Mouse (Mus musculus): ENCODE data around the gene Hist1h4c. TPM values are rescaled to one million over a fixed set of nuclear protein-coding genes. Genes with fewer than 3 reads are reported as not detected.
A peak's percentile ranks its signal among the peaks of the same experiment; 100 is the strongest.
"Not testable (repeated sequence)": the region's sequence is repeated elsewhere in the genome, so short reads cannot be mapped to it uniquely, and the experiment has no call there.

Gene Hist1h4c
- polyA plus RNA-seq, 1 experiment from 2014 or later, result 9.0 TPM

- Histone ChIP-seq H3K9ac (ENCODE audit: low read depth, low read length) (no peak overlapping the region), H3K27me3 (ENCODE audit: control insufficient read depth, insufficient read depth, low read length) (no peaks in the 10 kb centered on the region), H3K4me3 (ENCODE audit: low read length) (no peak overlapping the region), H3K4me2 (replicated peaks; ENCODE audit: low read depth, low read length) (no peak overlapping the region), H3K4me1 (ENCODE audit: control insufficient read depth, insufficient read depth, low read length) (peaks cover 7% of the 10 kb centered on the region; the same call in 1 of the 2 replicates), H3K27ac (ENCODE audit: low read depth, low read length) (no peak overlapping the region), H3K36me3 (ENCODE audit: control insufficient read depth, insufficient read depth, low read length) (no peaks in the 10 kb centered on the region), H3K9me3 (ENCODE audit: control insufficient read depth, low read length) (no peaks in the 10 kb centered on the region)
- WGBS, result 79% methylated on average over 5 of the region's 5 CpGs
- no peak for ATAC-seq (ENCODE audit: low FRiP score, low TSS enrichment)
These were observed 38.8 kb upstream of the Hist1h4c start for GRCm38 (mm10) chr13:23737091-23737490.

GRCm38 (mm10) chr13:23732156-23732804, 34.0 kb upstream of the Hist1h4c start:
- Histone ChIP-seq H3K36me3 (ENCODE audit: control insufficient read depth, insufficient read depth, low read length) (no peaks in the 10 kb centered on the region), H3K27me3 (ENCODE audit: control insufficient read depth, insufficient read depth, low read length) (no peaks in the 10 kb centered on the region), H3K4me1 (ENCODE audit: control insufficient read depth, insufficient read depth, low read length) (peaks cover 5% of the 10 kb centered on the region; the same call in 1 of the 2 replicates), H3K27ac (ENCODE audit: low read depth, low read length) (no peak overlapping the region), H3K9ac (ENCODE audit: low read depth, low read length) (no peak overlapping the region), H3K4me3 (ENCODE audit: low read length) (no peak overlapping the region), H3K4me2 (replicated peaks; ENCODE audit: low read depth, low read length) (no peak overlapping the region), H3K9me3 (ENCODE audit: control insufficient read depth, low read length) (no peaks in the 10 kb centered on the region)
- 23% methylated on average over 8 of the region's 8 CpGs for WGBS
- no peak for ATAC-seq (ENCODE audit: low FRiP score, low TSS enrichment)

- H3K27ac ChIP-seq (ENCODE audit: low read depth, low read length), result no peak overlapping the region
- no peaks in the 10 kb centered on the region for H3K9me3 ChIP-seq (ENCODE audit: control insufficient read depth, low read length)
- no peak overlapping the region for H3K9ac ChIP-seq (ENCODE audit: low read depth, low read length)
- 32% methylated on average over 8 of the region's 8 CpGs for WGBS
- H3K4me1 ChIP-seq (ENCODE audit: control insufficient read depth, insufficient read depth, low read length), result peaks cover 5% of the 10 kb centered on the region; the same call in 1 of the 2 replicates
- H3K27me3 ChIP-seq (ENCODE audit: control insufficient read depth, insufficient read depth, low read length), result no peaks in the 10 kb centered on the region
- ATAC-seq (ENCODE audit: low FRiP score, low TSS enrichment), result 0 out of 2 replicates have a peak, but pooled peaks have one; percentile 38
- no peak overlapping the region for H3K4me2 ChIP-seq (replicated peaks; ENCODE audit: low read depth, low read length)
- no peaks in the 10 kb centered on the region for H3K36me3 ChIP-seq (ENCODE audit: control insufficient read depth, insufficient read depth, low read length)
- H3K4me3 ChIP-seq (ENCODE audit: low read length), result no peak overlapping the region
These were observed 32.2 kb upstream of the Hist1h4c start for GRCm38 (mm10) chr13:23730479-23730878.

DNA sequence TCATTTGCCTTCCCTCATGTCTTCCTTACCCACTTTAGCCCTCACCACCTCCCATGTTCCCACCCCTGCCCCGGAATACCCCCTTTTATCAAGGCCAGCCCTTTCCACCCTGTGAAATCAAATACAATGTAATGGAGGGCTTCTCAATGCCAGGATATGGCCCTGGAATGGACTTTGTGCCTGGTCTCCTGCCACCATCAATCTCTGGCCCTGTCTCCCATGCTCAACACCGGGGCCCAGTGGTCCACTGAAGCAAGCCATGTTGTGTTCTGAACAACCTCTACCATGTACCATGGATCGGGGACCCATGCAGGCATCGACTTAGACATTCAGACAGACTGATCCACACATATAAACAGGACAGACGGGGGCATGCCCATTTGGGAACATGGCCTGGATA, 31.5 kb upstream of the Hist1h4c start:
- Histone ChIP-seq H3K27me3 (ENCODE audit: control insufficient read depth, insufficient read depth, low read length) (no peaks in the 10 kb centered on the region), H3K4me1 (ENCODE audit: control insufficient read depth, insufficient read depth, low read length) (peaks cover 5% of the 10 kb centered on the region; the same call in 1 of the 2 replicates), H3K4me2 (replicated peaks; ENCODE audit: low read depth, low read length) (no peak overlapping the region), H3K9ac (ENCODE audit: low read depth, low read length) (no peak overlapping the region), H3K36me3 (ENCODE audit: control insufficient read depth, insufficient read depth, low read length) (no peaks in the 10 kb centered on the region), H3K9me3 (ENCODE audit: control insufficient read depth, low read length) (no peaks in the 10 kb centered on the region), H3K4me3 (ENCODE audit: low read length) (no peak overlapping the region), H3K27ac (ENCODE audit: low read depth, low read length) (no peak overlapping the region)
- ATAC-seq (ENCODE audit: low FRiP score, low TSS enrichment), result no peak
- WGBS, result 94% methylated on average over 5 of the region's 5 CpGs

DNA sequence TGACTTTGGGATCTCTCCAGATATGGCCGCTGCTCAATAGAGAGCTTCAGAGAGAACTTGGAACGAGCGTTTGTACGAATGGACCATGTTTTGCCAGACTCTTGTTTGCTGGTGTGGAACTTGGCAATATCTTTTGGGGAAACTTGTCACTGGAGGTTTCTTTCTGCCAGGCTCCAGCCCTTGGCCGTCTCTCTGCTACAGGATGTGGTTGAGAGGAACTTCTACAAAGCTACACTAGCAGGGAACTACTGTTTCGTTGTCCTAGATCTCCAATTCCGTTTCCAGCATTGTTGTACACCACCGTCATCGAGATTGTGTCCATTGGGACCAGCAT, 30.9 kb upstream of the Hist1h4c start:
- H3K4me3 ChIP-seq (ENCODE audit: low read length), result no peak overlapping the region
- H3K27me3 ChIP-seq (ENCODE audit: control insufficient read depth, insufficient read depth, low read length), result no peaks in the 10 kb centered on the region
- no peaks in the 10 kb centered on the region for H3K36me3 ChIP-seq (ENCODE audit: control insufficient read depth, insufficient read depth, low read length)
- 90% methylated on average over 9 of the region's 9 CpGs for WGBS
- H3K9ac ChIP-seq (ENCODE audit: low read depth, low read length), result no peak overlapping the region
- no peak for ATAC-seq (ENCODE audit: low FRiP score, low TSS enrichment)
- no peaks in the 10 kb centered on the region for H3K9me3 ChIP-seq (ENCODE audit: control insufficient read depth, low read length)
- peaks cover 5% of the 10 kb centered on the region; the same call in 1 of the 2 replicates for H3K4me1 ChIP-seq (ENCODE audit: control insufficient read depth, insufficient read depth, low read length)
- H3K27ac ChIP-seq (ENCODE audit: low read depth, low read length), result no peak overlapping the region
- H3K4me2 ChIP-seq (replicated peaks; ENCODE audit: low read depth, low read length), result no peak overlapping the region

DNA sequence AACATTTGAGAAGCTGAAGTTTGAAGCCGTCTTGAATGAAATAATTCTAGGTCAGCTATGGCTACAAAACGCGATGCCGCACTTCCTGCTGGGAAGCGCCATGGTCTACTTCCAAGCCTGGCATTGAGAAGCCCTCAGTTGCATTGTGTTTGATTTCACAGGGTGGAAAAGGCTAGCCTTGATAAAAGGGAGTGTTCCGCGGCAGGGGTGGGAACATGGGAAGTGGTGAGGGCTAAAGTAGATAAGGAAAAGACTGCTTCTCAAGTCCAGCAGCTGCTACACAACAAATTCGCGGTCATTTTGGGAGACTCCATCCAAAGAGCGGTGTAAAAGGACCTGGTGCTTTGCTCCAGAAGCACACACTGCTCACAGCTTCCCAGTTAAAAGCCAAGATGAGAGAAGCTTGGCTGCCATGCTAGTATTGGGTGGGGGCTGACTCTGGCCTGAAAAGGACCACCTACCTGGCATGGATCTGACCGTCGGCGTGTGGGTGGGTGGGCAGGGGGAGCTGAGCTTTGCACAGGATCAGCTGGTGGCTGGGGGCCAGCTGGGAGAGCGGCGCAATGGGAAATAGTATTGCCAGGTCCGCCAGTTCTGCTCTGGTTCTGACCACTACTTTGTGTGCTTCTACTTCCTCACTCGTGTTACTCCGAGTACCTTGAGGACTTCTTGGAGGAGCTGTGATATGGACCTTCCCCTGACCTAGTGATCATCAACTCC, 30.4 kb upstream of the Hist1h4c start:
- Histone ChIP-seq H3K36me3 (ENCODE audit: control insufficient read depth, insufficient read depth, low read length) (no peaks in the 10 kb centered on the region), H3K4me1 (ENCODE audit: control insufficient read depth, insufficient read depth, low read length) (peaks cover 5% of the 10 kb centered on the region; the same call in 1 of the 2 replicates), H3K27me3 (ENCODE audit: control insufficient read depth, insufficient read depth, low read length) (no peaks in the 10 kb centered on the region), H3K4me2 (replicated peaks; ENCODE audit: low read depth, low read length) (no peak overlapping the region), H3K9ac (ENCODE audit: low read depth, low read length) (no peak overlapping the region), H3K4me3 (ENCODE audit: low read length) (no peak overlapping the region), H3K9me3 (ENCODE audit: control insufficient read depth, low read length) (no peaks in the 10 kb centered on the region), H3K27ac (ENCODE audit: low read depth, low read length) (no peak overlapping the region)
- ATAC-seq (ENCODE audit: low FRiP score, low TSS enrichment), result no peak
- 91% methylated on average over 18 of the region's 18 CpGs for WGBS

GRCm38 (mm10) chr13:23725213-23725612, 27.0 kb upstream of the Hist1h4c start:
- no peak for ATAC-seq (ENCODE audit: low FRiP score, low TSS enrichment)
- H3K4me3 ChIP-seq (ENCODE audit: low read length), result no peak overlapping the region
- H3K36me3 ChIP-seq (ENCODE audit: control insufficient read depth, insufficient read depth, low read length), result no peaks in the 10 kb centered on the region
- 60% methylated on average over 1 of the region's 1 CpGs for WGBS
- no peaks in the 10 kb centered on the region for H3K27me3 ChIP-seq (ENCODE audit: control insufficient read depth, insufficient read depth, low read length)
- H3K4me2 ChIP-seq (replicated peaks; ENCODE audit: low read depth, low read length), result no peak overlapping the region
- no peak overlapping the region for H3K27ac ChIP-seq (ENCODE audit: low read depth, low read length)
- no peaks in the 10 kb centered on the region for H3K9me3 ChIP-seq (ENCODE audit: control insufficient read depth, low read length)
- no peak overlapping the region for H3K9ac ChIP-seq (ENCODE audit: low read depth, low read length)
- no peaks in the 10 kb centered on the region for H3K4me1 ChIP-seq (ENCODE audit: control insufficient read depth, insufficient read depth, low read length)

GRCm38 (mm10) chr13:23724239-23724638, 26.0 kb upstream of the Hist1h4c start:
- no peaks in the 10 kb centered on the region for H3K36me3 ChIP-seq (ENCODE audit: control insufficient read depth, insufficient read depth, low read length)
- H3K9me3 ChIP-seq (ENCODE audit: control insufficient read depth, low read length), result no peaks in the 10 kb centered on the region
- no peak overlapping the region for H3K27ac ChIP-seq (ENCODE audit: low read depth, low read length)
- 71% methylated on average over 4 of the region's 4 CpGs for WGBS
- H3K9ac ChIP-seq (ENCODE audit: low read depth, low read length), result no peak overlapping the region
- no peaks in the 10 kb centered on the region for H3K4me1 ChIP-seq (ENCODE audit: control insufficient read depth, insufficient read depth, low read length)
- no peaks in the 10 kb centered on the region for H3K27me3 ChIP-seq (ENCODE audit: control insufficient read depth, insufficient read depth, low read length)
- H3K4me3 ChIP-seq (ENCODE audit: low read length), result no peak overlapping the region
- no peak overlapping the region for H3K4me2 ChIP-seq (replicated peaks; ENCODE audit: low read depth, low read length)
- no peak for ATAC-seq (ENCODE audit: low FRiP score, low TSS enrichment)

- not testable (repeated sequence) for H3K4me1 ChIP-seq (ENCODE audit: control insufficient read depth, insufficient read depth, low read length); H3K4me2 ChIP-seq (replicated peaks; ENCODE audit: low read depth, low read length); H3K9me3 ChIP-seq (ENCODE audit: control insufficient read depth, low read length); H3K27me3 ChIP-seq (ENCODE audit: control insufficient read depth, insufficient read depth, low read length); ATAC-seq (ENCODE audit: low FRiP score, low TSS enrichment); H3K4me3 ChIP-seq (ENCODE audit: low read length); H3K9ac ChIP-seq (ENCODE audit: low read depth, low read length); H3K36me3 ChIP-seq (ENCODE audit: control insufficient read depth, insufficient read depth, low read length); H3K27ac ChIP-seq (ENCODE audit: low read depth, low read length)
- WGBS, result 20% methylated on average over 2 of the region's 2 CpGs
These were observed 19.5 kb upstream of the Hist1h4c start for GRCm38 (mm10) chr13:23717593-23718245.
